Mouse (Mus musculus): ENCODE results near the gene Dnah5. TPM values are rescaled to one million over a fixed set of nuclear protein-coding genes. Genes with fewer than 3 reads are reported as not detected.

The Dnah5 gene
- polyA plus RNA-seq (2017; shearing (Covaris generic)), result not detected

GRCm38 (mm10) chr15:28203111-28204075 is at the start of gene Dnah5:
TSS of gene Dnah5 (plus strand) at chr15:28203752.

Other genes with a start within 250 kb of the Dnah5 start
- 4.1 TPM for gene Trio, start 177.9 kb upstream of the Dnah5 start, polyA plus RNA-seq (2017; shearing (Covaris generic))

Data from activated CD4-positive, CD25-positive, alpha-beta regulatory T cell, adult 9 weeks (primary cell).